Mouse (Mus musculus): ENCODE results near the gene Apeh. TPM values are rescaled to one million over a fixed set of nuclear protein-coding genes. Genes with fewer than 3 reads are reported as not detected.

The Apeh gene
- polyA plus RNA-seq, 1 experiment from 2014 or later = 35.4 TPM

- no peak for ATAC-seq (ENCODE audit: low FRiP score, low TSS enrichment)
- Histone ChIP-seq H3K36me3 (ENCODE audit: control insufficient read depth, insufficient read depth, low read length) (no peaks in the 10 kb centered on the region), H3K27ac (replicated peaks) (no peak overlapping the region), H3K4me2 (replicated peaks; ENCODE audit: low read depth) (no peak overlapping the region), H3K9ac (ENCODE audit: low read length) (no peak overlapping the region), H3K27me3 (ENCODE audit: control insufficient read depth, insufficient read depth, low read length) (no peaks in the 10 kb centered on the region), H3K4me1 (replicated peaks; ENCODE audit: control insufficient read depth, insufficient read depth) (peaks cover 5% of the 10 kb centered on the region), H3K4me3 (ENCODE audit: low read depth, low read length) (no peak overlapping the region), H3K9me3 (ENCODE audit: control insufficient read depth, low read length) (no peaks in the 10 kb centered on the region)
- DNase-seq (ENCODE audit: low spot score) = no peak
- 69% methylated on average over 43 of the region's 43 CpGs for WGBS
- no peak for TF ChIP-seq CTCF (IDR thresholded peaks at IDR 0.05; ENCODE audit: low read depth)
- no peak for TF ChIP-seq EP300 (optimal IDR thresholded peaks at IDR 0.05)
Measured at GRCm38 (mm10) chr9:108115290-108116077, 21.1 kb upstream of the Apeh start.

GRCm38 (mm10) chr9:108112719-108113340 is 18.4 kb upstream of the Apeh start:
- peaks cover 4% of the 10 kb centered on the region for H3K4me1 ChIP-seq (replicated peaks; ENCODE audit: control insufficient read depth, insufficient read depth)
- DNase-seq (ENCODE audit: low spot score) (no peak), ATAC-seq (ENCODE audit: low FRiP score, low TSS enrichment) (no peak)
- no peak overlapping the region for H3K4me2 ChIP-seq (replicated peaks; ENCODE audit: low read depth)
- H3K9ac ChIP-seq (ENCODE audit: low read length) = no peak overlapping the region
- no peaks in the 10 kb centered on the region for H3K9me3 ChIP-seq (ENCODE audit: control insufficient read depth, low read length)
- H3K36me3 ChIP-seq (ENCODE audit: control insufficient read depth, insufficient read depth, low read length) = no peaks in the 10 kb centered on the region
- no peak overlapping the region for H3K27ac ChIP-seq (replicated peaks)
- H3K4me3 ChIP-seq (ENCODE audit: low read depth, low read length) = no peak overlapping the region
- no peaks in the 10 kb centered on the region for H3K27me3 ChIP-seq (ENCODE audit: control insufficient read depth, insufficient read depth, low read length)
- TF ChIP-seq EP300 (optimal IDR thresholded peaks at IDR 0.05) (no peak), CTCF (IDR thresholded peaks at IDR 0.05; ENCODE audit: low read depth) (no peak)
- 90% methylated on average over 18 of the region's 18 CpGs for WGBS

- H3K9me3 ChIP-seq (ENCODE audit: control insufficient read depth, low read length) = no peaks in the 10 kb centered on the region
- H3K4me3 ChIP-seq (ENCODE audit: low read depth, low read length) = peak overlapping the region; percentile 19; the same call in 1 of the 2 replicates
- H3K27ac ChIP-seq (replicated peaks) = no peak overlapping the region
- H3K36me3 ChIP-seq (ENCODE audit: control insufficient read depth, insufficient read depth, low read length) = no peaks in the 10 kb centered on the region
- H3K4me2 ChIP-seq (replicated peaks; ENCODE audit: low read depth) = peak overlapping the region; percentile 50
- H3K9ac ChIP-seq (ENCODE audit: low read length) = peak overlapping the region; percentile 54
- 75% methylated on average over 17 of the region's 17 CpGs for WGBS
- DNase-seq (ENCODE audit: low spot score) (no peak), ATAC-seq (ENCODE audit: low FRiP score, low TSS enrichment) (no peak)
- peak; percentile 23; the same call in 1 of the 2 replicates for TF ChIP-seq CTCF (IDR thresholded peaks at IDR 0.05; ENCODE audit: low read depth)
- TF ChIP-seq EP300 (optimal IDR thresholded peaks at IDR 0.05) = no peak
- no peaks in the 10 kb centered on the region for H3K27me3 ChIP-seq (ENCODE audit: control insufficient read depth, insufficient read depth, low read length)
- H3K4me1 ChIP-seq (replicated peaks; ENCODE audit: control insufficient read depth, insufficient read depth) = peaks cover 4% of the 10 kb centered on the region
Measured at GRCm38 (mm10) chr9:108111593-108112121, 17.3 kb upstream of the Apeh start.

GRCm38 (mm10) chr9:108111101-108111592 is 16.7 kb upstream of the Apeh start:
- ATAC-seq (ENCODE audit: low FRiP score, low TSS enrichment) = no peak
- Histone ChIP-seq H3K4me2 (replicated peaks; ENCODE audit: low read depth) (peak overlapping the region; percentile 50), H3K36me3 (ENCODE audit: control insufficient read depth, insufficient read depth, low read length) (no peaks in the 10 kb centered on the region), H3K4me3 (ENCODE audit: low read depth, low read length) (peak overlapping the region; percentile 19), H3K9ac (ENCODE audit: low read length) (peak overlapping the region; percentile 54), H3K27me3 (ENCODE audit: control insufficient read depth, insufficient read depth, low read length) (no peaks in the 10 kb centered on the region), H3K27ac (replicated peaks) (no peak overlapping the region), H3K9me3 (ENCODE audit: control insufficient read depth, low read length) (no peaks in the 10 kb centered on the region), H3K4me1 (replicated peaks; ENCODE audit: control insufficient read depth, insufficient read depth) (peaks cover 4% of the 10 kb centered on the region)
- 5% methylated on average over 22 of the region's 22 CpGs for WGBS
- peak; percentile 50 for DNase-seq (ENCODE audit: low spot score)
- TF ChIP-seq CTCF (IDR thresholded peaks at IDR 0.05; ENCODE audit: low read depth) (no peak), EP300 (optimal IDR thresholded peaks at IDR 0.05) (no peak)

GRCm38 (mm10) chr9:108110160-108110559 is 15.8 kb upstream of the Apeh start:
- H3K27ac ChIP-seq (replicated peaks) = peak overlapping the region; percentile 56; the same call in 1 of the 2 replicates
- no peaks in the 10 kb centered on the region for H3K27me3 ChIP-seq (ENCODE audit: control insufficient read depth, insufficient read depth, low read length)
- ATAC-seq (ENCODE audit: low FRiP score, low TSS enrichment) = peak; percentile 58
- whole genome bisulfite sequencing = 56% methylated on average over 16 of the region's 16 CpGs
- 0 out of 2 replicates have a peak overlapping the region, but pooled peaks have one; percentile 10 for H3K4me3 ChIP-seq (ENCODE audit: low read depth, low read length)
- H3K4me2 ChIP-seq (replicated peaks; ENCODE audit: low read depth) = peak overlapping the region; percentile 50
- no peak overlapping the region for H3K9ac ChIP-seq (ENCODE audit: low read length)
- H3K36me3 ChIP-seq (ENCODE audit: control insufficient read depth, insufficient read depth, low read length) = no peaks in the 10 kb centered on the region
- H3K9me3 ChIP-seq (ENCODE audit: control insufficient read depth, low read length) = no peaks in the 10 kb centered on the region
- DNase-seq (ENCODE audit: low spot score) = peak; percentile 78
- TF ChIP-seq EP300 (optimal IDR thresholded peaks at IDR 0.05) (no peak), CTCF (IDR thresholded peaks at IDR 0.05; ENCODE audit: low read depth) (no peak)
- peaks cover 4% of the 10 kb centered on the region for H3K4me1 ChIP-seq (replicated peaks; ENCODE audit: control insufficient read depth, insufficient read depth)

All from stomach, postnatal 0 days (tissue).